Mouse (Mus musculus): ENCODE measurements around the gene Slc5a7.

Gene Slc5a7

GRCm38 (mm10) chr17:54298934-54299333 is at the start of gene Slc5a7:
TSS of gene Slc5a7 (minus strand) at chr17:54299034.
- no peak for DNase-seq

- DNase-seq: no peak
Observed at GRCm38 (mm10) chr17:54347672-54348071, 48.8 kb upstream of the Slc5a7 start.

GRCm38 (mm10) chr17:54343395-54343794 is 44.6 kb upstream of the Slc5a7 start:
- no peak for DNase-seq

- no peak for DNase-seq
Observed at GRCm38 (mm10) chr17:54298232-54298924, 456 bp downstream of the Slc5a7 start.

- no peak for DNase-seq
Observed at GRCm38 (mm10) chr17:54250783-54251182, 48.1 kb downstream of the Slc5a7 start.

- no peak for DNase-seq
Observed at GRCm38 (mm10) chr17:54243650-54244300, 55.1 kb downstream of the Slc5a7 start.

GRCm38 (mm10) chr17:54239435-54239834 is 59.4 kb downstream of the Slc5a7 start:
- DNase-seq: no peak

Measured in lung, adult 18-20 months (tissue).